Mouse (Mus musculus): ENCODE data around the gene Platr17. TPM values are rescaled to one million over a fixed set of nuclear protein-coding genes. Genes with fewer than 3 reads are reported as not detected.

Platr17 gene
- polyA plus RNA-seq, 1 experiment, result 0.33 TPM

DNA sequence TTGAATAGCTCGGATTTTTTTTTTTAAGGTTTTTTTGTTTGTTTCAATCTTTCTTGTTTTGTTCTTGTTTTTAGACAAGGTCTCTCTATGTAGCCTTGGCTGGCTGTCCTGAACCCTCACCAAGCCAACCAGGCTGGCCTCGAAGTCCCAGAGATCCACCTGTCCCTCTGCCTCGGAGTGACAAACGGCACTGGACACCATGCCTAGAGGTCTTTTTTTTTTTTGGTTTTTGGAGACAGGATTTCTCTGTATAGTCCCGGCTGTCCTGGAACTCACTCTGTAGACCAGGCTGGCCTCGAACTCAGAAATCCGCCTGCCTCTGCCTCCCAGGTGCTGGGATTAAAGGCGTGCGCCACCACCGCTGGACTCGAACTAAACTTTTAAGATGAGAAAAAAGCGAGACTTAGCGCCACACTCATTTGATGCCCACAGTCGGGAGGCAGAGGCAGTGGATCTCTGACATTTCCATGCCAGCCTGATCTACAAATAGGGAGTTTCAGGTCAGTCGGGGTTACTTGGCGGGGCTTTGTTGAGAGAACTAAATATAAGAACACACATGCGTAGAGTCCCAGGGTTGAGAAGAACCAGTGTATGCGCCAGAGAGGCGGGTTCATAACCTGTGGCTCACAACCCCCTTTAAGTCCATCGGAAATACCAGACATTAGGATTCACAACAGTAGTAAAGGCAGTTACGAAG lies 23.5 kb downstream of the Platr17 start:
- 60% methylated on average over 21 of the region's 21 CpGs for WGBS
- Histone ChIP-seq H3K4me1 (ENCODE audit: control insufficient read depth, insufficient read depth, low read length) (no peaks in the 10 kb centered on the region), H3K4me3 (replicated peaks; ENCODE audit: extremely low read depth, low read depth, low read length) (no peak overlapping the region)
- DNase-seq, result no peak
- TF ChIP-seq POLR2A (IDR thresholded peaks at IDR 0.05; ENCODE audit: borderline replicate concordance, extremely low read depth, low read depth, low read length) (no peak), CTCF (IDR thresholded peaks at IDR 0.05; ENCODE audit: insufficient read depth, low read length) (no peak)

DNA sequence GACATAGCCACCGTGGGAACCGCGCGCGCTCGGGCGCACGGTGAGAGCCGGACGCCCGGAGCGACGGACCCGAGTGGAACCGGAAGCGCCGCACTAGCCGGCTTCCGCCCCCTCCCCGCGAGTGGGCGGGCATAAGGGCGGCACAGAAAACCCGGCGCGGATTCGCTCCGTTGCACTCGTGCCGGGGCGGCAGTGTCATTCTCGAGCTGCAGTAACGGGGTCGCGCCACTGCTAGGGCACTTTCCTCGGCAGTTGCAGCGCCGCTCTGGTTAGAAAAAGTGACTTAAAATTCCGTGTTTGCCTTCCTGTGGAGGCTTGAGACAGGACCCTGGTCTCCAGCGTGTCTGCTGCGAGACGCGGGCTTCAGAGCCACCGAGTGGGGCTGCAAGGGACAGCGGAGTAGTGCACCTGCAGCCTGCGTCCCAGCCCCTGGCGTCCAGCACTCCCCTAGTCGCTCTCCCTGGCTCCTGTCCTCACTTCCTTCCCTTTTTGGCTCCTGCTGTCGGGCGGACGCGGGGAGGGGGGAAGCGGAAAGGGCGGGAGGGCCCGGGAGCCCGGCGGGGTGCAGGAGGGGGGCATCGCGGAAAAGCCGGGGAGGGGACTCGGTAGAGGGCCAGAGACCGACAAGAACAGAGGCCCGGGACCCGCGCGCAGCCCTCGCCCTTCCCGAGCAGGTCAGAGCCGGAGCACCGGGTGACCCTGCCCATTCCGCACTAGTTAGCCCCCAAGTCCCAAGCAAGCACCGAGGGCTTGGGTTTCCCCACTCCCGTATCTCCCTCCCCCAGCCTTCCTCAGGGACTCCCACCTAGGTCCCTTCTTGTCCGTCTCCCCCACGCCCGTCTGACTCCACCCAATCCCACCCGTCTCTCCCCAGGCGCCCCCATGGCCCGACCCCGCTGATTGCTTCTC lies 24.7 kb downstream of the Platr17 start, which contains the start of gene Rgl2:
Gene Rgl2, plus strand, starts transcription at position 173 of the 909 bp plus-strand sequence.
- Histone ChIP-seq H3K4me1 (ENCODE audit: control insufficient read depth, insufficient read depth, low read length) (no peaks in the 10 kb centered on the region), H3K4me3 (replicated peaks; ENCODE audit: extremely low read depth, low read depth, low read length) (peak within 1 kb of the TSS; percentile 77)
- TF ChIP-seq CTCF (IDR thresholded peaks at IDR 0.05; ENCODE audit: insufficient read depth, low read length), result no peak
- peak; percentile 57; the same call in 1 of the 2 replicates for TF ChIP-seq POLR2A (IDR thresholded peaks at IDR 0.05; ENCODE audit: borderline replicate concordance, extremely low read depth, low read depth, low read length)
- peak; percentile 92 for DNase-seq
- under 1% methylated on average over 80 of the region's 80 CpGs for WGBS

DNA sequence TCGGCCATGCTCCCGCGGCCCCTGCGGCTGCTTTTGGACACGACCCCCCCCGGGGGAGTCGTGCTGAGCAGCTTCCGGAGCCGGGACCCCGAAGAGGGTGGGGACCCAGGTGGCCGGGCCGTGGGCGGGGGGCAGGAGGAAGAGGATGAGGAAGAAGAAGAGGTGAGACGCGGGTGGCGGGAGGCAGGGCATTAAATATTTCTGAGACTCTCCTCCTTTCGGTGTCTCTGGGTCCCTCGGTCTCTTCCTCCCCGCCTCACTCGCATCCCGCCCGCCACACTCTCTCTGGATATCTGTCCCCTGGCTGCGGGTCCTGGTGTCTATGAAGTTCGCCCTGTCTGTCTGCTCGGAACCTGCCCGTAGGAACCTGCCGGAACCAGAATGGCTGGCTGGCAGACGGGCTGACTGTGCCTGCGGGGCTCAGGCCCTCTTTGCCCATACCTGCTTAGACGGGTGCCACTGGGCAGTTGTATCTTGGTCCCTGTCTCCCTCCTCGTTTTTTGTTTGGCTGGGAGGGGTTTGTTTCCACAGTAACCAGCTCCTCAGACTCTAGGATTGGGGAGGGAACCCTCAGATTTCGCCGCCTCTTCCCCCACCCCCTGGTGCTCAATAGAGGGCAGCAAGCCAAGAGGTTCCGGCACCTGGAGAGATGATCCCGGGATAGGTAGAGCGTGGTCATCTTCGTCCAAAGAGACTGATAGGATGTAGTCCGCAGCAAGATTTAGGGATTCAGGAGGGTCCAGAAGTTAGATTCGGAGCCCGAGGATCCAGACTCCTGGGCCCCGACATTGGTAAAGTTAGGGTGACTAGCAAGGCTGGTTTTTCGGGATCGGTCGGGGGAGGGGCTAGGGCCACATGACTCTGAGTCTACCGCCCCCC lies 25.6 kb downstream of the Platr17 start:
- no peak for TF ChIP-seq CTCF (IDR thresholded peaks at IDR 0.05; ENCODE audit: insufficient read depth, low read length)
- TF ChIP-seq POLR2A (IDR thresholded peaks at IDR 0.05; ENCODE audit: borderline replicate concordance, extremely low read depth, low read depth, low read length), result no peak; the same call in 1 of the 2 replicates
- peak; percentile 77 for DNase-seq
- H3K4me3 ChIP-seq (replicated peaks; ENCODE audit: extremely low read depth, low read depth, low read length), result peak overlapping the region; percentile 77
- WGBS, result under 1% methylated on average over 44 of the region's 45 CpGs
- no peaks in the 10 kb centered on the region for H3K4me1 ChIP-seq (ENCODE audit: control insufficient read depth, insufficient read depth, low read length)

DNA sequence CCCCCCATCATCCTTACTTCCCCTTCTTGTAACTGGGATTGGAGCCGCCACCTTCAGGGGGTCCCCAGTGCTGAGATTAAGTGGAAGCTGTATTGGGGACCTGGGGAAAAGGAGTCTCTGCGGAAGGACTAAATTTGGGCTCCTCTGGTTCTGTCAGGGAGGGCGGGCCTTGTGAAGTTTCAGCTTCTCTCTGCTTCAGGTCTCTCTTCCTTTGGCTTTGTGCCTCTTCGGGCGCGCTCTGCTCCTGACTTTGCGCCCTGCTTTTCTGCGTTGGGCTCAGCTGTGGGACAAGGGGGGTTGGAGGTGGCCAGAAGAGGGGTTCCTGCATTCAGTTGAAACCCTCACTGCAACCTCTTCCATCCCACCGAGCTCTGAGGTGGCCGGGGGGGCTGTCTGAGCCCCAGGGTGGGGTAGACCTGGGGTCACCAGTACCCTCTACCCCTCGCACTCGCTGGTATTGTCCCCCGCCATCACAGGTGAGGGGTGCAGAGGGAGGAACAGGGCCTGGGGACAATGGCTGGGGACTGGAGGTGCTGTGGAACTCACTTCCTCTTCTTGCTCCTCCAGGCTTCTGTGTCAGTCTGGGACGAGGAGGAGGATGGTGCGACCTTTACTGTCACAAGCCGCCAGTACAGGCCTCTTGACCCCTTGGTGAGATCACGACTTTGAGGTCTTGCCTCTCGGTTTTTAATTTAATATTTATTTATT lies 26.4 kb downstream of the Platr17 start:
- Histone ChIP-seq H3K4me3 (replicated peaks; ENCODE audit: extremely low read depth, low read depth, low read length) (peak overlapping the region; percentile 77), H3K4me1 (ENCODE audit: control insufficient read depth, insufficient read depth, low read length) (no peaks in the 10 kb centered on the region)
- WGBS, result 43% methylated on average over 18 of the region's 18 CpGs
- TF ChIP-seq POLR2A (IDR thresholded peaks at IDR 0.05; ENCODE audit: borderline replicate concordance, extremely low read depth, low read depth, low read length) (no peak), CTCF (IDR thresholded peaks at IDR 0.05; ENCODE audit: insufficient read depth, low read length) (no peak)
- DNase-seq, result no peak

DNA sequence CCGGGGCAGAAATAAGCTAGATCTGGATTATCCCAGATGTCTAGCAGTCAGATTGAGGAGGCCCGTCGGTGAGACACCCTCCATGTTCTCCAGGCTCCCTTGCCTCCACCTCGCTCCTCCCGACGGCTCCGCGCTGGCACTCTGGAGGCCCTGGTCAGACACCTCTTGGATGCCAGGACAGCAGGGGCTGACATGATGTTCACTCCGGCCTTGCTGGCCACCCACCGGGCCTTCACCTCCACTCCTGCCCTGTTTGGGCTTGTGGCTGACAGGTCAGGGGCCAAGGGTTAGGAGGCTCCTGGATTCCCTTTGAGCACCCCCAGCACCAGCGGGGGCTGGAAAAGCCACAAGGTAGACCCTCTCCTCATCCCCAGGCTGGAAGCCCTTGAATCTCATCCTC lies 27.0 kb downstream of the Platr17 start:
- WGBS, result 90% methylated on average over 11 of the region's 11 CpGs
- no peak overlapping the region for H3K4me3 ChIP-seq (replicated peaks; ENCODE audit: extremely low read depth, low read depth, low read length)

DNA sequence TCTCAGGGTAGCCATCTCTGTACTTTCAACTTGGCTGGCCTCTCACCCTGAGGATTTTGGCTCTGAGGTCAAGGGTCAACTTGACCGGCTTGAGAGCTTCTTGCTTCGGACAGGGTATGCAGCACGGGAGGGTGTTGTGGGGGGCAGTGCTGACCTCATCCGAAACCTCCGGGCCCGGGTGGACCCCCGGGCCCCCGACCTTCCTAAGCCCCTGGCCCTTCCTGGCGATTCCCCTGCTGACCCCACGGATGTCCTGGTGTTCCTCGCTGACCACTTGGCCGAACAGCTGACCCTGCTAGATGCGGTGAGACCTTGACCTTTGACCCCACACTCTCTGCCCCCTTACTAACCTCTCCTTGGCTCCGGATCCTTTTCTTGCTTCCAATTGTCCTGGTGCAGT lies 27.5 kb downstream of the Platr17 start:
- 85% methylated on average over 14 of the region's 14 CpGs for WGBS

More for the DNA sequence above, 27.0 kb downstream of the Platr17 start:
- DNase-seq, result no peak
- H3K4me1 ChIP-seq (ENCODE audit: control insufficient read depth, insufficient read depth, low read length), result no peaks in the 10 kb centered on the region
- TF ChIP-seq POLR2A (IDR thresholded peaks at IDR 0.05; ENCODE audit: borderline replicate concordance, extremely low read depth, low read depth, low read length), result no peak
- TF ChIP-seq CTCF (IDR thresholded peaks at IDR 0.05; ENCODE audit: insufficient read depth, low read length), result no peak

DNA sequence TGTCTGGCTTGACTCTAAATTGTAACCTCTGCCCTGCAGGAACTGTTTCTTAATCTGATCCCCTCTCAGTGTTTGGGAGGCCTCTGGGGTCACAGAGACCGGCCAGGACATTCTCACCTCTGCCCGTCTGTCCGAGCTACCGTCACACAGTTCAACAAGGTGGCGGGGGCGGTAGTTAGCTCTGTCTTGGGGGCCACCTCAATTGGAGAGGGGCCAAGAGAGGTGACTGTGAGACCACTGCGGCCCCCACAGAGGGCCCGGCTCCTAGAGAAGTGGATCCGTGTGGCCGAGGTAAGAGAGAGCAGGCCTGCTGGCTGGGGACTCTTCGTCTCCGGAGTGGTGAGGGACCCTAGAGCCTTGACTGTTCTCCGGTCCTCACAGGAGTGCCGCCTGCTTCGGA lies 28.0 kb downstream of the Platr17 start:
- TF ChIP-seq CTCF (IDR thresholded peaks at IDR 0.05; ENCODE audit: insufficient read depth, low read length), result no peak
- no peak for TF ChIP-seq POLR2A (IDR thresholded peaks at IDR 0.05; ENCODE audit: borderline replicate concordance, extremely low read depth, low read depth, low read length)
- DNase-seq, result no peak
- 95% methylated on average over 15 of the region's 15 CpGs for WGBS
- no peak overlapping the region for H3K4me3 ChIP-seq (replicated peaks; ENCODE audit: extremely low read depth, low read depth, low read length)
- no peaks in the 10 kb centered on the region for H3K4me1 ChIP-seq (ENCODE audit: control insufficient read depth, insufficient read depth, low read length)

More for the DNA sequence above, 27.5 kb downstream of the Platr17 start:
- Histone ChIP-seq H3K4me1 (ENCODE audit: control insufficient read depth, insufficient read depth, low read length) (no peaks in the 10 kb centered on the region), H3K4me3 (replicated peaks; ENCODE audit: extremely low read depth, low read depth, low read length) (no peak overlapping the region)
- no peak for TF ChIP-seq CTCF (IDR thresholded peaks at IDR 0.05; ENCODE audit: insufficient read depth, low read length)
- TF ChIP-seq POLR2A (IDR thresholded peaks at IDR 0.05; ENCODE audit: borderline replicate concordance, extremely low read depth, low read depth, low read length), result no peak
- no peak for DNase-seq

DNA sequence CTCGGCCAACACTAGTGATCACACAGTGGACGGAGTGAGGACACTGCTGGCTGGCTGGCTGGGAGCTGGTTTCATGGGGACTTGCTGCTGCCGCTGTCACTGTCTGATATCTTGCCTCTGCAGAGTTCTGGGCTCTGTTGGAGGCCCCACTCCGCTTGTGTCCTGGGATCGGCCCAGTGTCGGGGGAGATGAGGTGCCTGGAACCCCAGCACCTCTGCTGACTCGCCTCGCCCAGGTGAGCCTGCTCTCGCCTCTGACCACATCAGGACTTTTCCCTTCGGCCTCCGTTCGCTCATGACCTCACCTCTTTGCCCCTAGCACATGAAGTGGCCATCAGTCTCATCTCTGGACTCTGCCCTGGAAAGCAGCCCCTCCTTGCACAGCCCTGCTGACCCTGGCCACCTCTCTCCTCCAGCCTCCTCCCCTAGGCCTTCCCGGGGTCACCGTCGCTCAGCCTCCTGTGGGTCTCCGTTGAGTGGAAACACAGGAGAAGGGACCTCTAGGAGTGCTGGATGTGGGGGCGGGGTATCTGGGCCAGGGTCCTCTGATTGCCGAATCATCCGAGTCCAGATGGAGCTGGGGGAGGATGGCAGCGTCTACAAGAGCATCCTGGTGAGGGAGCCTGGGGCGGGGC lies 30.6 kb downstream of the Platr17 start:
- TF ChIP-seq POLR2A (IDR thresholded peaks at IDR 0.05; ENCODE audit: borderline replicate concordance, extremely low read depth, low read depth, low read length), result no peak
- no peak for TF ChIP-seq CTCF (IDR thresholded peaks at IDR 0.05; ENCODE audit: insufficient read depth, low read length)
- DNase-seq, result no peak
- 87% methylated on average over 21 of the region's 21 CpGs for WGBS
- H3K4me1 ChIP-seq (ENCODE audit: control insufficient read depth, insufficient read depth, low read length), result peaks cover 7% of the 10 kb centered on the region; the same call in 1 of the 2 replicates
- no peak overlapping the region for H3K4me3 ChIP-seq (replicated peaks; ENCODE audit: extremely low read depth, low read depth, low read length)
